Mouse (Mus musculus) granulocyte monocyte progenitor cell, adult 5-6 weeks (primary cell): ENCODE results near the gene Plcb3. TPM values are rescaled to one million over a fixed set of nuclear protein-coding genes. Genes with fewer than 3 reads are reported as not detected.
A peak's percentile ranks its signal among the peaks of the same experiment; 100 is the strongest.

Source experiments
- ATAC-seq: replicated peaks from 2 replicates; pipeline ENCODE4 v1.8.0; 2016; ENCODE audit warnings: mild to moderate bottlenecking, moderate TSS enrichment, inconsistent platforms; ENCODE audit not compliant: poor library complexity, severe bottlenecking
- total RNA-seq, 2 experiments: library from RNA; stranded (forward) in 1 of 2; stranded (reverse) in 1 of 2; fragments of 200-712, 200-1000 nt in 1 of 2; fragments of >200 nt in 1 of 2; fragmentation: Nextera tagmentation in 1 of 2; gene quantifications; 2 replicates each; pipeline ENCODE4 v1.2.3; 2014 to 2017

The Plcb3 gene
- total RNA-seq, 2 experiments from 2014 or later, result 8.0 to 10.9 TPM

DNA sequence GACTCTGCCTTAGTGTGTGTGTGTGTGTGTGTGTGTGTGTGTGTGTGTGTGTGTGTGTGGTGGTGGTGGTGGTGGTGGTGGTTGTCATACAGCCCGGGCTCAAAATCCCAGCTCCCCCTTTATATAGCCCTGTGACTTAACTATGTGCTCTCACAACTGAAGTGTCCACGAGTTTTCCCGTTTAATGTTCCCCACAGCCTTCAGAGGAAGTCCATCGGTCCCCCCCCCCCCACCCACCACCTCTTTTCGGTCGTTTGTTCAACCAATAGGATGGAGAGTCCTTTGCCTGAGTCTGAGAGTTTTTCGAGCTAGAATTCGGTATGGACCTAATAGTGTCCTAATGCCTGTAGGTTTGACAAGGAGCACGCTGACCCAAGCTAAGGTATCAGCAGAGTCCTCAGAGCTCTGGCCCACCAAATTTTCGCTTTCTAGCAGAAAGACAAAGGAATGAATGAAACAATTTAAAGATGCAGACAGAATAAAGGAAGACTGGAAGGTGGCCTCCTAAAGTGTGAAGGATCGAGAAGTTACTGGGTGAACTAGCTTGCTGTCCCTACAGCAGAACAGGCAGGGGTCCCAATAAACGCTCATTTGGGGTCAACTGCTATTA lies 2.6 kb downstream of the Plcb3 start:
- no peak for ATAC-seq

GRCm38 (mm10) chr19:6972247-6972917 lies 3.9 kb downstream of the Plcb3 start:
- no peak for ATAC-seq

- ATAC-seq, result no peak
Measured at GRCm38 (mm10) chr19:6971644-6972043, 4.6 kb downstream of the Plcb3 start.

- no peak for ATAC-seq
Measured at GRCm38 (mm10) chr19:6970460-6971085, 5.7 kb downstream of the Plcb3 start.

DNA sequence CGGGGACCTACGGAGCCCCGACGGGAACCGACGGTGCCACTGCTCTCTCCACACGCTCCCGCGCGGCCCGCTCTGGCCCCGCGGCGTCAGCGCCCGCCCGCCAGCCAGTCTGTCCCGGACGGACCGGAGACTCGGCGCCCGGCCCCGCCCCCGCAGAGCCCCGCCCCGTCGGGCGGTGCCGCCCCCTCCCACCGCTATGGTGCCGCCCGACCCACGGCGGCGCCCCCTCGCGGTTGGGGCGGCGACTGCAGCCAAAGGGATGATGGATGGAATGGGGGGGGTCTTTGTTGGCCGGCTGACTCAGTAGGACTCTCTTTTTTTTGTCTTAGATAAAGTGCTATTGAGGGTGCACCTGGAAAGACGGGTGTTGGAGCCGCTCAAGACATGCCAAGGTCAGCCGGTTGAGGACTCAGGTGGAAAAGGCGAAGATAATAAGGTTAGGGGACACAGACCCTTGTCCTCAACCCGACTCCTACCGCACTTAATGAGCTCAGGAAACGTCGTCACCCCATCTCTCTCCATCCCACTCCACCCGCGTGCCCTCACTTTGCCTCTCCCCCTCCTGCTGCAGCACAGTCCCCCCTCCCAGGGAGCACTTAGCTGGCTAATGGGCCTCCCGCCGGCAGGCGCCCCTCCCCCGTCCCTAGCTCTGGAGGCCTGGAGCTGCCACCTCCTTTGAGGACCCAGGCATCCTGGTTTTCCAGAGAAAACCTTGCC lies 6.4 kb downstream of the Plcb3 start:
- peak; percentile 51 for ATAC-seq

DNA sequence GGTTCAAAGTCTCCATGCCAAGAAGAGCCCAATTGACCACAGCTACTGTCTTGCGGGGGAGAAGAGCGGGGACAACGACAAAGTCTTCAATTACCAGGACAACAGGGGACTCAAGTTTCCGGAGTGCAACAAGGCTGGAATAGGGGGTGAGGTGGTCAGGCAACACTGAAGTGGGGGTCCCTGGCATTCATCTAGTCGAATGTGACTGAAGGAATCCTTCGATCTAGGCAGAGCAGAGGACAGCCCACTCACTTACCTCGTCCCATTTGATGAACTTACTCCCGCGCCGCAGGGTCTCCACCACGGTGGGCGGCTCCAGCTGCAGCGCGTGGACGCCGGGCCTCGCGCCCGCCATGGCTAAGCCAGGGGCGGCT lies 7.0 kb downstream of the Plcb3 start:
- no peak for ATAC-seq

DNA sequence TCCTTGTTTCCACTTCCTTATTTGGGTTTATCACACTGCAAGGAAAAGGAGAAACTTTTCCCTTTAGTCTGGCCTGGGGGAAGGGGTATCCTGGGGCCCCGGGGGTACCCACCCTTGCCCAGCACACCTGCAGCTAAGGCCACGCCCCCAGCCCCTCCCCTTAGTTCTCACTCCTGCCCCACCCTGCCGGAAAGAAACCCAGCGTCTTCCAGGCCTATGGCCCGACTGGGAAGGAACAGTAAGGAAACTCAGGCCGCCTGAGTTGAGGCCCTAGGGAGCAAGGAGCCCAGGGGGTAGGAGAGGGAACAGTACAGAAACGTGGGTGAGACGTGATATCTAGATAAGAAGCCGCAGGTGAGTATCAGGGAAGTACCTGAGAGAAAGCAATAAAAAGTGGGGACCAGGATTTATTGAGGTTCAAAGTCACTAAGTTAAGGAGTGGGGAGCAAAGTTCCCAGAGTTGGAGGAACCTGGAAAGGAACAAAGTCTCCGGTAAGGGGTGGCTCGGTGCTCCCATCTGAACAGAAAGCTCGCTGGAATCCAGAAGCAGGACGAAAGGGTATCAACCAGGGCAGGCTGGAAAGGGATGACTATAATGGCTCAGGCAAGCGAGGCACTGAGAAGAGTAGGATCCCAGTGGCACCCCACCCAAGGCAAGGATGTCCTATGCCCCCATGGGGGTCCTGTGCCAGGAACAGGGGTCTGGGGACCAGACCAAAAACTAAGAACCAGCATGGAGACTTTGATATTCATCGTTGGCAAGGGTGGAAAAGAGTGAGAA lies 7.6 kb downstream of the Plcb3 start:
- no peak; the same call in 1 of the 2 replicates for ATAC-seq

- ATAC-seq, result no peak
Measured at GRCm38 (mm10) chr19:6956461-6956860, 19.8 kb downstream of the Plcb3 start.

DNA sequence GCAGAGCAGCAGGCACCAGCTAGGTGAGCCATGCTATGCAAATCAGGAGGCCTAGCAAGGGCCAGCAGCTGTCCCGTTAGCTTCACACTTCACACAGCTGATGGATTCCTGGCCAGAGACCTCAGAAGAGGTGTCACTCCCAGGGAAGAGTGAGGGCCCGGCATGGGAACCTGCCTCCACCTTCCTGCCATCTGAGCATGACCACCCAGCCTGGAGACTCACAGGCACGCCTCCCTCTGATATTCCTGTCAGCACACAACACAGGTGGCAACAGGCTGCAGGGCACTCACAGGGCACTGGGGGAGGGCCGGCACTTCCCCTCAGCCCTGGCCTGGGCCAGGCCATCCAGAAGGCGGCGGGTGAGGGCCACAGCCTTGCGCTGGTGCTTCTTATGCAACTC lies 20.8 kb downstream of the Plcb3 start:
- ATAC-seq, result no peak

DNA sequence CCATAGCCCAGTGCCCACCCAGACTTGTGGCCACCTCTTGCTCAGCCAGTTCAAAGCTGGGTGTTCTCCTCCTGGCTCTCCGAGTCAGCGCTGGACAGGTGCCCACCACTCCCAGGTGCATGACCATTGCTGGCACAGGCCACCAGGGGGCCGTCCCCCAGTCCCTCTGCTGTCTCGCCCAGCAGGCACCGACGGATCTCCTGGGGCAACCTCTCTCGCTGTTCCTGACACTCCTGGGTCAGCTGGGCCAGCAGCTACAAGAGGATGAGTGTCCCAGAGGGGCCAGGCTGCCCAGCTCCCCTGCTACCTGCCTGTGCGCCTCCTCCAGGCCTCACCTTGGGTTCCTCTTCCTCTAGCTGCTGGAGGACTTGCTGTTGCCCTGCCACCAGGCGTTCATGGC lies 22.2 kb downstream of the Plcb3 start:
- ATAC-seq, result no peak

GRCm38 (mm10) chr19:6952712-6953037 lies 23.6 kb downstream of the Plcb3 start:
- ATAC-seq, result no peak

DNA sequence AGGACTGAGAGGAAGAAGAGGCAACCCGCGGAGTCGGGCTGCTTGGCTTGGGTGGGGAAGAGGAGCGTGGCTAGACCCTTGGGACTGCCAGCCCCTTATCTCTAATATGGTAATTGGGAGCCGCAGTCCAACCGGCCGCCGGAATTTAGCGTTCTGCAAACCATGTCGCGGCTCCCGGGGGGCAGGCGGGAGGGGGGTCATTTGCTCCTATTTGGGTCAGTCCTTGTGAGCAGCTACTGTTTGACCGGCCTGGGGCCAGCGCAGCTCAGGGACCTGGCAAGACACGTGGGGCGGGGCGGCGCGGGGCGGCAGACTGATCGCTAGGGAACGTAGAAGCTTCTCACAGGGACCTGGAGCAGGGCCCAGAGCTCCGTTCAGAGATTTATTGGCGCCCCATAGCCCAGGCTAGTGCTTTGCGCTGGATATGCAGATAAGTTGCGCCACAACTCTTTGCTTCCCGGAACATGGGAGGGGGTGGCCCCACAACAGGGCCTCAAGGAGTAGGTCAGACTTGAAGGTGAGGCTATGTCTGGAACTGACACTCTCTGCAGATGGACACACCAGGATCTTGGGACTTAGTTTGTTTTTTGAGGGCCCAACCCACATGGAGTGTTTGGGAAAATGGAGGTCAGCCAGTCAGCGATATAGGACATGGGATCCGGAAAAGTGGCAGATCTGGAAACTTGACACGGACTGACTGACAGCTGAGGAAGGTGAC lies 24.1 kb downstream of the Plcb3 start:
- ATAC-seq, result peak; percentile 18; the same call in 1 of the 2 replicates

- ATAC-seq, result peak; percentile 84
Measured at GRCm38 (mm10) chr19:6951381-6951968, 24.8 kb downstream of the Plcb3 start.

- 0 out of 2 replicates have a peak, but pooled peaks have one; percentile 12 for ATAC-seq
Measured at GRCm38 (mm10) chr19:6950613-6951153, 25.6 kb downstream of the Plcb3 start.

- ATAC-seq, result no peak
Measured at GRCm38 (mm10) chr19:6949951-6950350, 26.3 kb downstream of the Plcb3 start.

DNA sequence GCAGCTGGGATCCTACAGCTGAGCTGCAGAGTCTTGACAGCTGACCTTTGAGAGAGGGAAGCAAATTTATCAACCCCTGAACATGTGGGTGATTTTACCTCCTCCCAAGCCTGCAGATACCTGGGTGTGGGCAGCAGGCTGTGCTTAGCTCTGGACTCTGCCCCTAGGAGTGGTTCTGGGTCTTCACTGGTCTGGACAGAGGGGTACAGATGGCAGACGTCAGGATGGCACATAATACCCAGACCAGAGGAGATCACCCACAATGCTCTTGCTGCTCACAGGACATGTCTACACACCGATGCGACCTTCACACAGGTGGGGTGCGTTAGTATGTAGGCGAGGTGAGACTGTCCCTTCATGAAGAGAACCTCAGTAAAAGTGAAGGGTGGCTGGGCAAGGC lies 26.7 kb downstream of the Plcb3 start:
- ATAC-seq, result no peak

- no peak for ATAC-seq
Measured at GRCm38 (mm10) chr19:6948186-6948585, 28.1 kb downstream of the Plcb3 start.

GRCm38 (mm10) chr19:6947742-6948141 lies 28.5 kb downstream of the Plcb3 start:
- ATAC-seq, result no peak

DNA sequence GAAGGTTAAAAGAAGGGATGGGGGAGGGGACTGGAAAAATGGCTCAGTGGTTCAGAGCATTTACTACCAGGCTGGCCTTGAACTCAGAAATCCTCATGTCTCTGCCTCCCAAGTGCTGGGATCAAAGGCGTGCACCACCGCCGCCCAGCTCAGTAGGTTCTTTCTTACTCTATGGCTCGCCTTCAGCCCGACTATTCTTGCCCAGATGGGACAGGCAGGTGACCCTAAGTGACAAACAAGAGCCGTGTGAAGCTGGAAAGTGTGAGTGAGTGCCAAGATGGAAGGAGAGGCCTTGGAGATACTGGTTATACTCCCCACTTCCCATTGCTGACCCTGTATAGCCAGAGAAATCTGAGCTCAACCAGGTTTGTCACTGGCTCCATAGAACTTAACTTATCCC lies 32.6 kb downstream of the Plcb3 start:
- ATAC-seq, result no peak
